Mouse (Mus musculus) stomach, embryonic 14.5 days (tissue): Measurements from ENCODE around the gene Mta1. TPM values are rescaled to one million over a fixed set of nuclear protein-coding genes. Genes with fewer than 3 reads are reported as not detected.

Experiments used
- ATAC-seq: fragments of 200-750 bp; cut with Nextera tagmentation; 2 replicates; pipeline ENCODE4 v1.8.0; 2017; ENCODE audit warnings: low read depth, moderate TSS enrichment; ENCODE audit not compliant: insufficient number of reproducible peaks, insufficient read depth, low FRiP score
- H3K27ac ChIP-seq: fragments of 300-500 bp; sonication (generic); 2 replicates; pipeline ENCODE4 v1.5.1; 2014; ENCODE audit warnings: mild to moderate bottlenecking, low read length, moderate library complexity, mixed read lengths
- H3K27me3 ChIP-seq: fragments of 300-500 bp; sonication (generic); 2 replicates; pipeline ENCODE4 v1.6.1; 2014; ENCODE audit warnings: low read length, control low read depth, mixed read lengths; ENCODE audit not compliant: control insufficient read depth, insufficient read depth
- H3K36me3 ChIP-seq: fragments of 300-500 bp; sonication (generic); 2 replicates; pipeline ENCODE4 v1.6.1; 2014; ENCODE audit warnings: mild to moderate bottlenecking, control low read depth, low read length, moderate library complexity, mixed read lengths; ENCODE audit not compliant: control insufficient read depth, insufficient read depth
- H3K4me1 ChIP-seq: fragments of 300-500 bp; sonication (generic); 2 replicates; pipeline ENCODE4 v1.6.1; 2014; ENCODE audit warnings: low read length, control low read depth, mixed read lengths; ENCODE audit not compliant: control insufficient read depth, insufficient read depth
- H3K4me2 ChIP-seq: fragments of 300-500 bp; sonication (generic); replicated peaks from 2 replicates; pipeline ENCODE4 v1.6.1; 2014; ENCODE audit warnings: low read depth, low read length, control low read depth
- H3K4me3 ChIP-seq: fragments of 300-500 bp; sonication (generic); 2 replicates; pipeline ENCODE4 v1.5.1; 2014; ENCODE audit warnings: low read depth, low read length, control low read depth
- H3K9ac ChIP-seq: fragments of 300-500 bp; sonication (generic); replicated peaks from 2 replicates; pipeline ENCODE4 v1.6.1; 2014; ENCODE audit warnings: low read depth, mild to moderate bottlenecking, control low read depth, low read length, moderate library complexity, mixed read lengths
- H3K9me3 ChIP-seq: fragments of 300-500 bp; sonication (generic); 2 replicates; pipeline ENCODE4 v1.6.1; 2016; ENCODE audit warnings: low read depth, low read length, control low read depth; ENCODE audit not compliant: control insufficient read depth
- WGBS: fragments of 180-500 bp; shearing (Covaris S2); extraction: QIAGEN DNeasy Blood & Tissue Kit; methylation state at CpG from one replicate; pipeline ENCODE4 v1.1.7; 2014; 5-methylcytosine and 5-hydroxymethylcytosine counted together
- polyA plus RNA-seq: library from polyadenylated mRNA; unstranded; fragments of >200 nt; fragmentation: Nextera tagmentation; extraction: Ambion mirVana; gene quantifications from 2 replicates; pipeline ENCODE4 v1.2.1, GENCODE M21; 2014

Mta1 gene
- polyA plus RNA-seq, 1 experiment from 2014 or later: 21.8 TPM

DNA sequence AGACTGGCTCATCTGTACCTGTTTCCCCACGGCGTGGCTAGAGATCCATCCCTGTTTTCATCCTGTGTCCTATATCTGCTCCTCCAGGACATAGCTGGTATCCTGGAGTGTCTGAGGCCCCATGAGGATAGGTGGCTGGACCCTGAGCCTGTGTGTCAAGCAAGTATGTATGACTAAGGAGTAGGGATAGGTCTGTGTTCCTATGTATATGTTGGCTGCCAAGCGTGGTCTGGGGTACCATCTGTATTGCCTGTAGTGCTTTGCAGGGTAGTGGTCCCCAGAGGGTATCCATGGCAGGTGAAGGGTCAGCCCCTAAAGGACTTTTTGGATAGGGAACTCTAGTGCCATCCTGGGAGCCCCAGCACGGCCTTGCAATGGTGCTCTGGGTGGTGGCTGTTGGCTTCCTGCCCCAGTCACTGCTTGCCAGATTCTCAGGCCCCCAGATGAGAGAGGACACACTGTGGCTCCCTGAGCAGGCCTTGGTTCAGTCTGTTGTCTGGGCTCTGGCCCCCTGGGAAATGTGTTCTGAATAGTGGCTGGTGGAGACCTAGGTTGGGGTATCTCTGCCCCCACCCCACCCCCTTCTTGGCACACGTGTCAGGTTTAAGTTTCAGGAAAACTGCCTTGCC, 2.5 kb downstream of the Mta1 start:
- H3K4me3 ChIP-seq: no peak overlapping the region

DNA sequence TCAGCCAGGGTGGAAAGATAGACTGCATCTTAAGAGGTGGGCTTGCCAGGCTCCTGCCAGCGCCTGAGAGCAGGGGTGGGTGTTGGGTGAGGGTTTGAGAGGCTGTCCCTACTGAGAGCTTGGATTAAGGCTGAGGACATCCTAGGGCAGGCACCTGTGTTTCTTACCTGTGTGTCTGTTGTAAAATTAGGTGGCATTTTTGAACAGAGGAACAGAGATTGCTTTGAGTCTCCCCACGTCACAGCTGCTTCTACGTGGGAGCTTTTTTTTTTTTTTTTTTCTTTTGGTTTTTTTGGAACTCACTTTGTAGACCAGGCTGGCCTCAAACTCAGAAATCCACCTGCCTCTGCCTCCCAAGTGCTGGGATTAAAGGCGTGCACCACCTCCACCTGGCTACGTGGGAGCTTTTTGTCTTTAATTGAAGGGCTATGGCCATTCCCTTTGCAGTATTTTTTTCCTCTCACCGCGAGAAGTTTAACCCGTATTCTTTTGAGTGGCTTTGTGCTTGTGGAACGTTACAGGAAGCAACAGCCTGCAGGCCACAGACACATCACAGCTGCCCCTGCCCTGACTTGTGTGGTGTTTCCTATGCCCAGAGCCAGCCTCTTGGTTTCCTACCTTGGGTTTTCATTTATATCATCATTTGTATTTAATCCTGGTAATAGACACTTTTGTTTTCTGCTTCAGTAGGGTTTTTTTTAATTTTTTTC, 3.3 kb downstream of the Mta1 start:
- Histone ChIP-seq H3K9ac (no peak overlapping the region), H3K4me2 (no peak overlapping the region), H3K4me1 (peaks cover 30% of the 10 kb centered on the region), H3K9me3 (no peaks in the 10 kb centered on the region), H3K4me3 (no peak overlapping the region), H3K27ac (no peak overlapping the region), H3K36me3 (peaks cover 3% of the 10 kb centered on the region; the same call in 1 of the 2 replicates), H3K27me3 (no peaks in the 10 kb centered on the region)
- 80% methylated on average over 9 of the region's 9 CpGs for WGBS
- no peak for ATAC-seq

More for the DNA sequence above, 2.5 kb downstream of the Mta1 start:
- H3K36me3 ChIP-seq: peaks cover 3% of the 10 kb centered on the region; the same call in 1 of the 2 replicates
- H3K4me1 ChIP-seq: peaks cover 30% of the 10 kb centered on the region
- WGBS: 74% methylated on average over 5 of the region's 5 CpGs
- ATAC-seq: no peak
- no peaks in the 10 kb centered on the region for H3K9me3 ChIP-seq
- no peak overlapping the region for H3K27ac ChIP-seq
- H3K27me3 ChIP-seq: no peaks in the 10 kb centered on the region
- H3K4me2 ChIP-seq: no peak overlapping the region
- H3K9ac ChIP-seq: no peak overlapping the region

DNA sequence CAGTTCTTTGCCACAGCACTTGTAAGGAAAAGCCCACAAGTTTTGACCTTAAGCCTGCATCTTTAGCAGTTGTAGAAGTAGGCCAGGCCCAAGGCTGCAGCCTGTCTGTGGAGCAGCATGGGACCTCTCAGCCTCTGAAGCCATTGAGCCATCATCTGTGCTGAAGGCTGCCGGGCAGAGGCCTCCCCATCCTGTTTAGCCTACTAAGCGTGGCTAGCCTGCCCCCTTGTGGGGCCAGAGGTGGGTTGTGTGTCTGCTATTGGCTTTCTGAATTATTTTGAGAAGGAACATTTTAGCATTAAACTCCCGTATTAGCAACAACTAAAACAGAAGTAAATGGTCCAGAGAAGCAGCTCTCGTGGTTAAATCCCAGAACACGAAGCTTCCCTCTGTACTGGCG, 4.4 kb downstream of the Mta1 start:
- H3K4me3 ChIP-seq: no peak overlapping the region
- H3K4me2 ChIP-seq: no peak overlapping the region
- H3K27ac ChIP-seq: no peak overlapping the region
- H3K9me3 ChIP-seq: no peaks in the 10 kb centered on the region
- peaks cover 26% of the 10 kb centered on the region for H3K4me1 ChIP-seq
- H3K9ac ChIP-seq: no peak overlapping the region
- no peaks in the 10 kb centered on the region for H3K27me3 ChIP-seq
- peaks cover 3% of the 10 kb centered on the region; the same call in 1 of the 2 replicates for H3K36me3 ChIP-seq
- 58% methylated on average over 6 of the region's 6 CpGs for WGBS
- no peak for ATAC-seq

DNA sequence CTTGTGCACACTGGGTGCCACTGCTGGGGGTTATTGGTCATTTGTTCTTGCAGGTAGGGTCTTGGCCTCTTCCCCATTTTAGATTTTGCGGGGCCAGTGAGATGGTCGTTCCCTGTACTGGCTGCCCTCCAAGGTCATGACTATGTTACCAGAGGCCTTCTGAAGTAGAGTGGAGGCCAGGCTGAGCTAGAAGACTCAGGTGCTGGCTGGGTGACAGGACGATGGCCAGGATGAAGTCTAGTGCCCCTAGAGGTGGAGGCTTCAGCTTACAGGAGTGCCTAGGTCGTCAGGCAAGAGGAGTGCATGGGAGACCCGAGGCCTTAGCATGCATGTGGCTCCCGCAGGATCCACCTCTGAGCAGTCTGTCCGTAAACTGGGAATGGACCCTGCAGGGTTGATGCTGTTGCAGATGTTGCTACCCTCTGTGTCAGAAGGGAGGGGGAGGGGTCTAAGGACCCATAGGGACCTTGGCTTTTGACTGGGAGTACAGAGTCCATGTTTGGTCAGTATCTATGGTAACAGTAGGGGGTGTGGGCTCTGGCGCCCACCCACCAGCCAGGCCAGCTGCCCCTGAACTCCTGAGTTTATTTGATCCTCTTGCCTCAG, 5.9 kb downstream of the Mta1 start:
- no peak for ATAC-seq
- H3K9ac ChIP-seq: no peak overlapping the region
- peaks cover 3% of the 10 kb centered on the region; the same call in 1 of the 2 replicates for H3K36me3 ChIP-seq
- H3K4me2 ChIP-seq: no peak overlapping the region
- H3K27me3 ChIP-seq: no peaks in the 10 kb centered on the region
- WGBS: 65% methylated on average over 8 of the region's 8 CpGs
- no peak overlapping the region for H3K4me3 ChIP-seq
- no peak overlapping the region for H3K27ac ChIP-seq
- H3K9me3 ChIP-seq: no peaks in the 10 kb centered on the region
- peaks cover 24% of the 10 kb centered on the region for H3K4me1 ChIP-seq

DNA sequence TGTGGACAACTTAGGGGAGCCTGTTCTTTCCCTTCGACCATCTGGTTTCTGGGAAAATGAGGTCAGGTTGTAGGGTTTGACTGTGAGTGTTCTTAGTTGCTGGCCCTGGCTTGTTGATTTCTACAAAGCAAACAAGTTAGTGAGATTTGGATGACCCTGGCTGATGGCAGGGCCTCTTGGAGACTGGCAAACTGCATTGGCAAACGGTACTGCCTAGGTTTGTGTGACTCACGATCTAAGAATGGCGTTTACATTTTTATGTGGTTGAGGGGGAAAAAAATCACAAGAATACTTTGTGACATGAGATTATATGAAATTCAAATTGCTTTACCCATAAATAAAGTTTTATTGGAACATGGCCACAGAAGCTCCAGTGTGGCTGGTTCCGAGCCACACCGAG, 8.3 kb downstream of the Mta1 start:
- Histone ChIP-seq H3K9me3 (no peaks in the 10 kb centered on the region), H3K27ac (no peak overlapping the region), H3K4me2 (no peak overlapping the region), H3K4me3 (no peak overlapping the region), H3K4me1 (peaks cover 7% of the 10 kb centered on the region; the same call in 1 of the 2 replicates), H3K36me3 (peaks cover 3% of the 10 kb centered on the region; the same call in 1 of the 2 replicates), H3K27me3 (no peaks in the 10 kb centered on the region), H3K9ac (no peak overlapping the region)
- no peak for ATAC-seq
- WGBS: 70% methylated on average over 6 of the region's 6 CpGs

DNA sequence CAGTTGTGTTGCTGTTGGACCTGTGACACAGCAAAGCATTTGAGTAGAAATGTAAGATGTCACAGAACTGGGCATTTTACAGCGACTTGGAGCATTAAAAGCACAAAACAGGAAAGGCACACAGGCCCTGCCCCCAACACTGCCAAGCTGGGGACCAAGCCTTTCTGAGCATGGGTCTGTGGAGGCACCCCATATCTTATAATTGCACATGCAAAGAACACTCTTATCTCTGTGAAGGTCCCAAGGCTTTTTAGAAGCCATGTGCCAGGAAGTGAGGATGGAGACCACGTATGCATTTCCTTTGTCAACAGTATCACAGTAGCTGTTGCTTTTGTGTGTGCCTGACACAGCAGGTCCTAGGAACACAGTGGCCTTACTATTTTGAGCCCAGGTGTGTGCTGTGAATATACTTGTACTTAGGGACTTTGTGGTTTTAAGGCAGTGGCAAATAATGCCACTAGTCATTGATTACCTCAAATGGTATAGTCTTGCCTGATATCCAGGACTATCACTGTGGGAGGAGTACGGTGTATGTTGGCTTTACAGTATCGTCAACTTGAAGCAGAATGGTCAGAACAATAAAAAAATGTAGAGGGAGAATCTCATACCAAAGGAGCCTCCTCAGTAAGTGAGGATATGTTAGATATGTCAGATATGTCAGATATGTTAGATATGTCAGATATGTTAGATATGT, 9.5 kb downstream of the Mta1 start:
- Histone ChIP-seq H3K4me2 (no peak overlapping the region), H3K4me1 (peaks cover 3% of the 10 kb centered on the region; the same call in 1 of the 2 replicates), H3K27me3 (no peaks in the 10 kb centered on the region), H3K4me3 (no peak overlapping the region), H3K9ac (no peak overlapping the region), H3K9me3 (no peaks in the 10 kb centered on the region), H3K36me3 (peaks cover 10% of the 10 kb centered on the region), H3K27ac (no peak overlapping the region)
- ATAC-seq: peak; percentile 53; the same call in 1 of the 2 replicates
- WGBS: 74% methylated on average over 4 of the region's 4 CpGs

GRCm38 (mm10) chr12:113108528-113109283, 10.6 kb downstream of the Mta1 start:
- Histone ChIP-seq H3K27me3 (no peaks in the 10 kb centered on the region), H3K27ac (no peak overlapping the region), H3K9me3 (no peaks in the 10 kb centered on the region), H3K9ac (no peak overlapping the region), H3K4me2 (no peak overlapping the region), H3K4me3 (no peak overlapping the region), H3K36me3 (peaks cover 17% of the 10 kb centered on the region), H3K4me1 (0 out of 2 replicates have a peak, but pooled peaks cover under 1% of the 10 kb centered on the region)
- 87% methylated on average over 17 of the region's 17 CpGs for WGBS
- no peak for ATAC-seq

DNA sequence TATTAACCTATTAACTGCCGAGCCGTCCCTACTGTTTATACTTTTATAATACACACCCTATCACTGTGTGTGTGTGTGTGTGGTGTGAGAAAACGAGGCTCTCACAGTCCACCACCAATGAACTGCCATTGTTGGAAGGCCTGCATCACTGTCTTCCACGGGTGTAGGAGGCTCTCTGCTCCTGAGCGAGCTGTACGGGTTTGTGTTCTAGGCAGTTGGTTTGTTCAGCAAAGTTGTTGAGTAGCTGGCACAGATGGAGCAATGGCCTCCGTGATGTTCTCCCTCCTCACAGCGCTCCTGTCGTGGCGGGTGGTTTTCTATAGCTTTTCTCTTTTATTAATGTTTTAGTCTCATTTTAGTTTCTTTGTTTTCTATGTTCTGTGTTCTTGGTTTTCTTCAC, 11.7 kb downstream of the Mta1 start:
- Histone ChIP-seq H3K4me1 (no peaks in the 10 kb centered on the region), H3K9me3 (no peaks in the 10 kb centered on the region), H3K27ac (no peak overlapping the region), H3K4me2 (no peak overlapping the region), H3K27me3 (no peaks in the 10 kb centered on the region), H3K9ac (no peak overlapping the region), H3K4me3 (no peak overlapping the region), H3K36me3 (peaks cover 27% of the 10 kb centered on the region)
- 83% methylated on average over 10 of the region's 10 CpGs for WGBS
- ATAC-seq: no peak
